Mouse (Mus musculus) embryonic fibroblast, embryonic 13.5 days (primary cell): ENCODE results near the gene Ficd.

Experiments
- CTCF ChIP-seq: IDR thresholded peaks from 2 replicates; pipeline ENCODE4 v1.5.1; 2011; ENCODE audit warnings: mild to moderate bottlenecking, control low read depth, low read length, moderate library complexity, borderline replicate concordance; ENCODE audit not compliant: insufficient read depth
- POLR2A ChIP-seq: IDR thresholded peaks from 2 replicates; pipeline ENCODE4 v1.6.1; 2011; ENCODE audit warnings: low read depth, mild to moderate bottlenecking, control low read depth, low read length, moderate library complexity

DNA sequence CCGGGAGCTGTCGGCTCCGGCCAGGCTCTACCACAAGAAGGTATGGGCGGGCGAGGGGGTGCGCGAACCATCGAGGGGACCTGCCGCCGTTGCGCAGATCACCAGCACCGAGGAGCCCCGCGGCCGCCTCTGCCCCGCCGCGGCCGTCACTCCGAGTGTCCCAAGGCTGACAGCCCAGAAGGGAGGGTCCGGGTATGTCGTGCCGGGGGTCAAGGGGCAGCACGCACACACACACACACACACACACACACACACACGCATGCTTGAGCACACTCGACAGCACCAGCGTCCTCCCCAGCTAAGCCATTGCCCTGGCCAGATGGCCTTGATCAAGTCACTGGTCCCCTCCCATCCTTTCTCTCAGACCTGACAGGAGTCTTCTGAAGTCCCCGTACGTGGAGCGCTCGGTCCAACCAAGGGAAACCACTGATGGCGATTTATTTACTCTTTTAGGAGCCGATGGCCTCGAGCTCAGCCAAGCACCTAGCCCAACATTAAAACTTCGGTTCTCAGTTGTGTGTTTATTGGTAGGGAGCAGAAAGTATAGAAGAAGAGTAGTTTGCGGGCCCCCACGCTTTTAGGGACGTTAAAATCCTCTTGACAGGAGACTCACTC, 37.4 kb downstream of the Ficd start:
- no peak for TF ChIP-seq CTCF
- TF ChIP-seq POLR2A: no peak
